Mouse (Mus musculus): ENCODE results near the gene 1500015O10Rik.

The 1500015O10Rik gene

GRCm38 (mm10) chr1:43774126-43774525, 43.7 kb downstream of the 1500015O10Rik start:
- DNase-seq (ENCODE audit: low read depth) = no peak

- peak; percentile 33 for DNase-seq (ENCODE audit: low read depth)
Measured at GRCm38 (mm10) chr1:43776106-43776505, 45.7 kb downstream of the 1500015O10Rik start.

GRCm38 (mm10) chr1:43781195-43781594, 50.8 kb downstream of the 1500015O10Rik start:
- DNase-seq (ENCODE audit: low read depth) = peak; percentile 61

GRCm38 (mm10) chr1:43781672-43782071, 51.3 kb downstream of the 1500015O10Rik start:
- no peak for DNase-seq (ENCODE audit: low read depth)

GRCm38 (mm10) chr1:43782680-43783079, 52.3 kb downstream of the 1500015O10Rik start:
- DNase-seq (ENCODE audit: low read depth) = no peak

GRCm38 (mm10) chr1:43783186-43783585, 52.8 kb downstream of the 1500015O10Rik start:
- DNase-seq (ENCODE audit: low read depth) = no peak

GRCm38 (mm10) chr1:43785316-43785715, 54.9 kb downstream of the 1500015O10Rik start:
- peak; percentile 43 for DNase-seq (ENCODE audit: low read depth)

GRCm38 (mm10) chr1:43786711-43787110, 56.3 kb downstream of the 1500015O10Rik start:
- no peak for DNase-seq (ENCODE audit: low read depth)

- DNase-seq (ENCODE audit: low read depth) = no peak
Measured at GRCm38 (mm10) chr1:43789765-43790164, 59.4 kb downstream of the 1500015O10Rik start.
